Mouse (Mus musculus) left cerebral cortex, postnatal 25 days (tissue): ENCODE data around the gene Cyb5b. TPM values are rescaled to one million over a fixed set of nuclear protein-coding genes. Genes with fewer than 3 reads are reported as not detected.

ENCODE experiments used
- DNase-seq, 2 experiments: peaks; one replicate each; pipeline ENCODE4 v3.0.0; 2022; ENCODE audit warnings: low spot score in 2 of 2, mixed read lengths in 1 of 2
- intact Hi-C: fragments of 180-260 bp; cut with DNase I; formaldehyde crosslinking; loops from one replicate; pipeline ENCODE4 v1.15.1; 2025
- total RNA-seq, 2 experiments: library from RNA; stranded (reverse); gene quantifications; 2 replicates each; pipeline ENCODE4 v1.2.3; 2021

Gene Cyb5b
- total RNA-seq, 2 experiments from 2014 or later = 87.1 to 89.4 TPM

- DNase-seq = no peak
- intact Hi-C loops = no loop called here
These were observed 8.4 kb downstream of the Cyb5b start for GRCm38 (mm10) chr8:107158890-107159289.

DNA sequence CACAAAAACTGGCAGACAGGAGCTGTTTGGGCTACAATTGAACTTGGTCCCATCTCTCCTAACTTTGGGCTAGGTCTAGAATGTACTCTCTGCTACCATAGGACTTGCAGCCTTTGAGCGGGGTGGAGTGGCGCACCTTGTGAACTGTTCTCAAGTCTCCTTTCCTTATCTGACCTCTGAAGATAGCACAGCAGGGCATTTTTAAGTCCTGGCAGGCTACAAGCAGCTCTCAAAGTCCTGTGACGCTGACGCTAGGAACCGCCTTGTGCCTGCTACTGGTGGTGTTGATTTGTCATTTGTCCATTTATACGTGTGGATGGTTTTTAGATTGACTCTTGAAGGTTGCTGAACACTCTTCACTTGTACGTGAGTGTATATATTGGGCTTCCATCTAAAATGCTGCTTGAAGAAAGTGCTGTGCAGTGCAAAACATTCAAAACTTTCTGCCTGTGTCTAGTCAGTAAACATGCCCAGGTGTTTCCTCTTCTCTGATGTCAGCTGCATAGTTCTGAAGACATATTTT is 13.9 kb downstream of the Cyb5b start:
- DNase-seq = no peak
- intact Hi-C loops = no loop called here

GRCm38 (mm10) chr8:107165745-107166144 is 15.3 kb downstream of the Cyb5b start:
- DNase-seq = no peak
- intact Hi-C loops = no loop called here

DNA sequence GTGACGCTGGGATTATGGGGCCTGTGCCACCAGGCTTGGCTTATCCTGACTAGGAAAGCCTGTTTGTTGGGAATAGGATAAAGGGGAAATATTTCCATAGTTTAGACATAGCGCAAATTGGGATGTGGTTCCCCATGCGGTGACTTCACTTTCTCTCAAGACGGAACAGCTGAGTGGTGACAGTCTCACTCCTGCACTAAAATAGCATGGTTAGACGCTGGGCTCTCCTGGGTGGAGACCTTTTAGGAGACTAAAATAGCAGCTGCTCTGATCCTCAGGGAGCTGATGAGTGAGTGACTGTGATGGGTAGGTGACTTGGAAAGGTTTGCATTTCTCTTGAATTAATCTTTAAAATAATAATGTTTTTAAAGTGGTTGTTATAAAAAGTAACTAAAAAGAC is 17.4 kb downstream of the Cyb5b start:
- intact Hi-C loops = no loop called here
- DNase-seq = no peak

- DNase-seq = no peak
- intact Hi-C loops = loop anchor here (10.0 kb wide), 1 partner anchor 57 kb away; no protein-coding TSS in a partner anchor
These were observed 21.7 kb downstream of the Cyb5b start for GRCm38 (mm10) chr8:107172152-107172551.

- DNase-seq = no peak
- intact Hi-C loops = loop anchor here (10.0 kb wide), 1 partner anchor 58 kb away; no protein-coding TSS in a partner anchor
These were observed 22.7 kb downstream of the Cyb5b start for GRCm38 (mm10) chr8:107172969-107173645.

DNA sequence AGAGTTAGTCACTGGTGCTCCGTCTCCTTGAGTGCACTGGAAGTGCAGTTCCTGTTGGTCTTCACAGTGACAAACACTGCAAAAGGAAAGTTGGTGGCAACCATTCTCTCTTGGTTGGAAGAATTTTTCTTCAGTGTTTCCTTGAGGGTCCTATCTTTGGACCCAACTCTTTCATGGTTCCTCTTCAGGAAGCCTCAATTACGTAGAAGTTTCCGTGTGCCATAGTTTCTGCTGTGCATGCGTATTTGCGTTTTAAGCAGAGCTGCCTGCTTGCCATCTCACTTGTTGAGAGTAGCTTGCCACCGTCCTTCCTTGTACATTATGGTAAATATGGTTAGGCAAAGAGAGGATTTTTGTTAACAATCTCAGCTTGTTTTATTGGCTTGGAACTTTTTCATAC is 30.7 kb downstream of the Cyb5b start:
- intact Hi-C loops = no loop called here

DNA sequence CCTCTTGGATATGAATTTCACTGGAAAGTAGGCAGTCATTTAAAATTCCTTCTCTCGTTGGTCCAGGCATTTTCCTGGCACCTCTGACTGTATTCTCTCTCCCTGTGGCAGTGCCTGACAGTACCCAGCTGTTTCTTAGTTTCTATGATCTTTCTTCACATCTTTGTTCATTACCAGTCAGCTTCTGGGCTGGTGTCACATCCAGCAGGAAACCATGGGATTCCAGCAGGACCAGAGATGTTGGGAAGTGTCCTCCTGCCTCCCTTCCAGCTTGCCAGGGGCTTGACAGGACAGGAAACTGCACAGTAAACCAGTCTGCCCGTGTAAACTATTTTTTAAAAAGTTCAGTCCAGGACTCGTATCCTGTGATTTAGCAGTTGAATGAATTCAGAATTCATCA is 34.6 kb downstream of the Cyb5b start:
- intact Hi-C loops = no loop called here
- DNase-seq = no peak

More for the DNA sequence above, 30.7 kb downstream of the Cyb5b start:
- no peak for DNase-seq

- intact Hi-C loops = no loop called here
These were observed 36.4 kb downstream of the Cyb5b start for GRCm38 (mm10) chr8:107186659-107187390.

GRCm38 (mm10) chr8:107187631-107188030 is 37.2 kb downstream of the Cyb5b start:
- no peak for DNase-seq
- intact Hi-C loops = no loop called here

More at GRCm38 (mm10) chr8:107186659-107187390, 36.4 kb downstream of the Cyb5b start:
- no peak for DNase-seq

DNA sequence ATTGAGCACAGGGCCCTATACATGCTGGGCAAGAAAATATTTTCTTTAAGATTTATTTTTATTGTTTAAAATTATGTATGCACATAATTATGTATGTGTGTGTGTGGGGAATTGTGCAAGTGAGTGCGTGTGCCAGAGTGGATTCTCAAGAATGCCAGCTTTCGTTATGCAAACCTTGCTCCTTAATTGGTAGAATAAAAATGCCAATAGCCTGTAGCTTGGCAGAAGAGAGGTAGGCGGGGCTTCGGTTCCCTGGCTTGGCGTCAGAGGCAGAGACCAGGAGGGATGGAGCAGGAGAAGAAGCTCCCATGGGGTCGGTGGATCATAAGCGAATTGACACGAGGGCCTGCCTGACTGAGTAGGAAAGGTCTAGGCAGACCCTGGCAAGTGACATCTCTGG is 42.2 kb downstream of the Cyb5b start:
- intact Hi-C loops = loop anchor here (5.0 kb wide), 1 partner anchor 130 kb away; no protein-coding TSS in a partner anchor
- DNase-seq = no peak

DNA sequence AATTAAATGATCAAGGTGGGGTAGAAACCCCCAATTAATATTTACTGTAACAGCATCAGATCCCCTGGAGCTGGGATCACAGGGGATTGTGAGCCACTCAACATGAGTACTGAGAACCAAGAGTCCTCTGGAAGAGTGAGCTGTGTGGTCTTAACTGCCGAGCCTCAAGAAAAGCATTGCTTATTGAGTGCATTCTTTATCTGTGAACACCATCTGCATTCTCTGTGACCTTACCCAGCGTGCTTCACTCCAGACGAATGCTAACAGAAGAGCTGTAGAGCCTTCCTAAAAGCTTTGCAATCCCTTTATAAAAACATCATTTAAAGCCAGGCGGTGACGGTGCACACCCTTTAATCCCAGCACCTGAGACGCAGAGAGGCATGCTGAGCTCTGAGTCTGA is 42.9 kb downstream of the Cyb5b start:
- no peak for DNase-seq

DNA sequence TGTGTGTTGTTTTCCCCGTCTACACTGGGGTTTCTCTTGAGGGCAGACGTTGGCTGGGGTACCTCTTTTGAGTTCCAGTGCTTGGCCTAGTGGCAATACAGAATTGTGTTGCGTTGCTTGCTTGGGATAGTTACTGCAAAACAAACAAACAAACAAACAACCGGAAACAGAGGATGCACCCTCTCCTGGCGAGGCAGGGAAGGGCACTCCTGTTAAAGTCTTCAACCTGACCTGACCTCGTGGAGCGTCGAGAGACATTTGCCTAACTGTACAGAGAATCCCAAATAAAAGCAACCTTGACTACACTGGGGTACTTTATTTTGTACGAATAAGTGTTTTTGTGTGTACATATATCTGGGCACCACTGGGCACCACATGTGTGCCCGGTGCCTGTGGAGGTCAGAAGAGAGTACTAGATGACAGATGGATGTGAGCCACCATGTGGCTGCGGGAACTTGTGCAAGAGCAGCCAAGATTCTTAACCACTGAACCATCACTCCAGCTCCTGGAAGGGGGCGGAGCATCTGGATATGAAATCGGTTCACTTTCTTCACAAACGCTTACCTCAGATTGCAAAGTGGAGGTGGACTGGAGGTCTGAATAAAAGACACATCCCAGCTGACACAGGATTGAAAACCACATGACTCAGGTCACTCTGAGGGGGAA is 44.5 kb downstream of the Cyb5b start:
- intact Hi-C loops = loop anchor here (5.0 kb wide), 1 partner anchor 127 kb away; no protein-coding TSS in a partner anchor
- no peak for DNase-seq

More for the DNA sequence above, 42.9 kb downstream of the Cyb5b start:
- intact Hi-C loops = loop anchor here (5.0 kb wide), 1 partner anchor 129 kb away; no protein-coding TSS in a partner anchor

DNA sequence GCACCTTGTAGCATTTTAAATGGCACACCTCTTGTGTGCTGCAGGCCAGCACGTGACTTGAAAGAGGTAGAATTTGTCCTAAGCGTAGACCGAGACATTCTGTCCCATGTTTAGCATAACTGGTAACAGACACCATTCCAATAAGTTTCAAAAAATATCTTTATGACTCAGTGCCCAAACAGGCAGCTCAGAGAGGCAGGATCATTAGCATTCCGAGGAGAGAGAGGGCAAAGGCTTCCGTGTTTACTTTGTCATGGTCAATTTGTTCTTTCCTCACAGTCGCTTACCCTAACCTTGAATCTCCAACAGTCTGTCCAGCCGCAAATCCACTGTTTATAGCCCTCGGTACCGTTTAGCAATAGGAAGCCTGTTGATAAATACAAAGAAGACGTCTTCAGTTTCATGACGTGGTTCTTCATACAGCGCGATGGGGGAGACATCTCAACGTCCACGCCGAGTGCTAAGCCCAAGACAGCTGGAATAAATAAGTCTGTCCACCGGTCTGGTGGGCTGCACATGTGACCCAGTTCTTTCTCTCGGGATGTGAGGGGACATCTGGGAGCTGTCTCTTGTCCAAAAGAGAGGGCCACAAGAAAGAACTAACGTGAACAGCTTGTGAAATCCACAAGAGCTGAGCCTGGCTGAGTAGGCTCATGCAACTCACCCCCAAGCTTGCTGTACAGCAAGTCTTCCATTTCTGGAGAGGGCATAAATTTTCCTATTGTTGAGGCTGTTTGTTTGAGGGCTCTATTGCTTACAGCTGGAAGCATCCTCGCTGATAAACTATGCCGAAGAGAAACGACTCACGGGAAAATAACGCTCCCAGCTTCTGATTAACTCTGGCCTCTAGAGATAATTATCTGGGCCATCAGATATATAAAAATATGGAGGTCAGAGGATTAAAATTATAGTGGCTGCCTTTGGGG is 47.7 kb downstream of the Cyb5b start:
- intact Hi-C loops = no loop called here
- no peak for DNase-seq

GRCm38 (mm10) chr8:107205164-107205563 is 54.7 kb downstream of the Cyb5b start:
- intact Hi-C loops = loop anchor here (5.0 kb wide), 1 partner anchor 87 kb away; the partner anchor contains the start of gene Nfat5
- DNase-seq = peak in 1 of 2 experiments; percentile 7

DNA sequence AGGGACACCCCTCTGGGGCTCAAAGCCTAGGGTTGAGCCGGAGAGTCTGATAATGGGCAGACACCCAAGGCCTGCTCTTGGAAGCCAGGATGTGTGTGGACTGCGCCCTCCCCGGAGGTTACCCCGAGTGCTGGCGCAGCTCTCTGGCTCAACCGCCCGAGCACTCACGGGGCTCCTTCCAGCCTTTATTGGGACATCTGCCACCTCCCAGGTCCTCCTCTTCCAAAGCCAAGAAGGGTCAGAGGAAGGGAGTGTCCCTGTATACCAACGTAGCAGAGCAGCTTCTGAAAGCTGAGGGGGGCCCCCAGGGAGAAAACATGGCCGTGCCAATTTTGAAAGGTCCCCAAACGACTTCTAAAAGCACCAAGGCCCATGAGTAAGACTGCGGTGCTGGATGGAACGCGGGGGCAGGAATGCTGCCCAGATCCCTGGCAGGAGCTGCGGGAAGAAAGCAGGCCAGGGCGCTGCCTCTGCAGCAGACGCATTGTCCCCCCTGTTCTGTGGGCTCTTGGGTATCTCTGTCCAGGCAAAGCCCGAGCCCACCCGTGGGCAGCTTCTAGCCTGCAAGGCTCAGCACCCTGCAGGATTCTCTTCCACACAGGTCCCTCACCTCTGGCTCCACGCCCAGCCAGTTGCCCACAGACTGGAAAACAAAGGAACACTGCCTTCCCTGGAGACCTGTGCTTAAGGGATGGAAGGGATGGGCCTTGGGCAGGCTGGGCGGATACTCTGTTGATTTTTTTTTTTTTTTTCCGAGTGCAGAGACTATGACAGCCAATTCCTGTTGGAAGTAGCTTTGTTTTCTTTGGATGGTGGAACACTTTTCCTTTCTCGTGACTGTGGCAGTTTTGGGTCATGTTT is 55.5 kb downstream of the Cyb5b start:
- intact Hi-C loops = loop anchor here (5.0 kb wide), 1 partner anchor 86 kb away; the partner anchor contains the start of gene Nfat5
- peak; percentile 26 to 55 for DNase-seq

DNA sequence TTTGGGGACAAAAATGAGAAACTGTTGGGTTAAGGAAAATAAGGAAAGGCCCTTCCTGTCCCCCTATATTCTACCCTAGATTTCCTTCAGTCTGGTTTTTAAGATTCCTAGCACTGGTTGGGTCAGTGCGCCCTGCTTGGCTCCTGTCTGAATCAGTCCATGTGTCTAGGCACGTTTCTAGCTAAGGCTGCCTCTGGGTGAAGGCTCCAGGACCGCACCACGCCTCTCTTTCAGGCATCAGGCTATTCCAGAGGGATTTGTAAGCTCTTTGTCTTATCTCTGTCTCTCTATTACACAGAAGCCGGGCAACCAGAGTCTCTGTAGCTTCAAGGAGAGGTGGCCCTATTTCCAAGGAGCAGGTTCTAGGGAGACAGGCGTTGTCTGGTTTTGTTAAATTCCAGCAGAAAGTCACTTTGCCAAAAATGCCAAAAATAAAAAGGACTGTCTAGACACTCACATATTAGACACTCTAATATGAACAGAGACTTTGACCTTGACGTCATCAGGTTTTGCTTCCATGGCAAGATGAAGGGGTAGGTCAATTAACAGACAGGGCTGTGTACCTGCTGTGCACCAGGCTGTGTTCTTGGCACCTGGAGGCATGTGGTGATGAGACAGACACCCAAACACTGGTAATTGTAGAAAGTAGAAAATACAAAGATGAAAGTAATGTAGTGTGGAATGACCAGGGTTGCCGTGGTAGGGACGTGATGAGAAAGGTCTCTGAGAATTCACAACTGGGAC is 56.5 kb downstream of the Cyb5b start:
- DNase-seq = no peak
- intact Hi-C loops = loop anchor here (5.0 kb wide), 1 partner anchor 85 kb away; the partner anchor contains the start of gene Nfat5
